Mouse (Mus musculus) limb, embryonic 11.5 days (tissue): Measurements from ENCODE around the gene Aqp3. TPM values are rescaled to one million over a fixed set of nuclear protein-coding genes. Genes with fewer than 3 reads are reported as not detected.

ENCODE experiments used
- ATAC-seq: fragments of 200-750 bp; cut with Nextera tagmentation; 2 replicates; pipeline ENCODE4 v1.8.0; 2017; ENCODE audit warnings: low read depth; ENCODE audit not compliant: insufficient number of reproducible peaks, low FRiP score, low TSS enrichment
- DNase-seq: peaks from one replicate; pipeline ENCODE4 v3.0.0-alpha.2; 2015; ENCODE audit warnings: low spot score
- H3K27ac ChIP-seq: fragments of 300-500 bp; sonication (generic); replicated peaks from 2 replicates; pipeline ENCODE4 v1.5.1; 2014; ENCODE audit warnings: low read depth, mild to moderate bottlenecking, low read length
- H3K27me3 ChIP-seq: fragments of 300-500 bp; sonication (generic); 2 replicates; pipeline ENCODE4 v1.6.1; 2014; ENCODE audit warnings: mild to moderate bottlenecking, low read length, mixed read lengths; ENCODE audit not compliant: control insufficient read depth, insufficient read depth
- H3K36me3 ChIP-seq: fragments of 300-500 bp; sonication (generic); 2 replicates; pipeline ENCODE4 v1.6.1; 2014; ENCODE audit warnings: mild to moderate bottlenecking, low read length, moderate library complexity, mixed read lengths; ENCODE audit not compliant: control insufficient read depth, insufficient read depth
- H3K4me1 ChIP-seq: fragments of 300-500 bp; sonication (generic); 2 replicates; pipeline ENCODE4 v1.6.1; 2014; ENCODE audit warnings: low read length, mixed read lengths; ENCODE audit not compliant: control insufficient read depth, insufficient read depth
- H3K4me2 ChIP-seq: fragments of 300-500 bp; sonication (generic); 2 replicates; pipeline ENCODE4 v1.6.1; 2014; ENCODE audit warnings: low read depth, mild to moderate bottlenecking, moderate library complexity; ENCODE audit not compliant: severe bottlenecking
- H3K4me3 ChIP-seq: fragments of 300-500 bp; sonication (generic); 2 replicates; pipeline ENCODE4 v1.5.1; 2014; ENCODE audit warnings: low read depth, low read length
- H3K9ac ChIP-seq: fragments of 300-500 bp; sonication (generic); 2 replicates; pipeline ENCODE4 v1.6.1; 2014; ENCODE audit warnings: mild to moderate bottlenecking, low read length
- H3K9me3 ChIP-seq: fragments of 300-500 bp; sonication (generic); 2 replicates; pipeline ENCODE4 v1.6.1; 2016; ENCODE audit warnings: low read length; ENCODE audit not compliant: control insufficient read depth
- WGBS: fragments of 180-500 bp; shearing (Covaris S2); extraction: QIAGEN DNeasy Blood & Tissue Kit; methylation state at CpG from one replicate; pipeline ENCODE4 v1.1.7; 2014; 5-methylcytosine and 5-hydroxymethylcytosine counted together
- polyA plus RNA-seq: library from polyadenylated mRNA; unstranded; fragments of >200 nt; fragmentation: Nextera tagmentation; extraction: Ambion mirVana; gene quantifications from 2 replicates; pipeline ENCODE4 v1.2.1, GENCODE M21; 2014

The Aqp3 gene
- polyA plus RNA-seq, 1 experiment from 2014 or later, result 1.2 TPM

DNA sequence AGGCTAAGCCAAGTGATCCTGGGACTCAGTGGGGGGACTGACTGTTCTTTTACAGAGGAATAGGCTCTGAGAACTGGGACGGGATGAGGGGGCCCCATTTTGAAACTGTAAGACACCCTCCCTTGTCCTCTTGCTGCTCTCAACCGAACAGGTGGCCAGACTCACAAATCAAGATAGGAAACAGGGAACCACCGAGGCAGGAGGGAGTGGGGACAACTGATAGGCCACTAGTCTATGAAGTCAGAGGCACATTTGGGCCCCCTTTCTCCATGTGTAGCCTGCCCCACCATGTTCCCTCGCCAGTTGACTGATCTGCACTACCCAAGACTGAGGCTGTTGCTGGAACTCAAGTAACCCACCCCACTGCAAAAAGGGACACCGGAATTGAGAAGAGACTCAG is 1.2 kb downstream of the Aqp3 start:
- Histone ChIP-seq H3K27ac (no peak overlapping the region), H3K4me2 (no peak overlapping the region), H3K36me3 (no peaks in the 10 kb centered on the region), H3K4me3 (no peak overlapping the region), H3K27me3 (peaks cover 17% of the 10 kb centered on the region), H3K4me1 (peaks cover 10% of the 10 kb centered on the region), H3K9ac (no peak overlapping the region), H3K9me3 (no peaks in the 10 kb centered on the region)
- no peak for ATAC-seq
- 70% methylated on average over 5 of the region's 5 CpGs for WGBS
- DNase-seq, result no peak

GRCm38 (mm10) chr4:41096169-41096568 is 1.8 kb downstream of the Aqp3 start:
- Histone ChIP-seq H3K4me2 (no peak overlapping the region), H3K9ac (no peak overlapping the region), H3K9me3 (no peaks in the 10 kb centered on the region), H3K36me3 (no peaks in the 10 kb centered on the region), H3K27me3 (peaks cover 17% of the 10 kb centered on the region), H3K4me1 (peaks cover 16% of the 10 kb centered on the region), H3K4me3 (no peak overlapping the region), H3K27ac (no peak overlapping the region)
- DNase-seq (no peak), ATAC-seq (no peak)
- WGBS, result 39% methylated on average over 8 of the region's 8 CpGs

DNA sequence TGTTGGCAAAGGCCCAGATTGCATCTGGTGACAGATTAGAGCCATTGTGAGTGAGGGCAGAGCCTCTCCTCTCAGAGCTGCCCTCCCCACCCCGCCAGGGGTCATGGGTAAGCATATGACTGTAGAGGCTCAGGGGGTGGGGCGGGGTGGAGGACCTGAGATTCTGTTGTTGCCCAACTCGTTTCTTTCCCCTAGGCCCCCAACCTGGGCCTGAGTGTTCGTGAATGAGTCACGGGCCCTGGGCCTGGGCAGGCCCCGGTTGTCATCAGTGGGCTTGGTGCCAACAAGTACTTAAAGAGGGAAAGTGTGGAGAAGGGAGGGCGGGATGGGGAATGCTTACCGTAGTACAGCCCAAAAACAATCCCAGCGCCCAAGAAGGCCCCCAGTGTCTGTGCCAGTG is 3.6 kb downstream of the Aqp3 start:
- H3K36me3 ChIP-seq, result no peaks in the 10 kb centered on the region
- DNase-seq (no peak), ATAC-seq (no peak)
- no peak overlapping the region for H3K9ac ChIP-seq
- peaks cover 17% of the 10 kb centered on the region for H3K27me3 ChIP-seq
- WGBS, result 87% methylated on average over 9 of the region's 9 CpGs
- no peak overlapping the region for H3K27ac ChIP-seq
- no peaks in the 10 kb centered on the region for H3K9me3 ChIP-seq
- no peak overlapping the region for H3K4me2 ChIP-seq
- peaks cover 16% of the 10 kb centered on the region for H3K4me1 ChIP-seq
- H3K4me3 ChIP-seq, result no peak overlapping the region

DNA sequence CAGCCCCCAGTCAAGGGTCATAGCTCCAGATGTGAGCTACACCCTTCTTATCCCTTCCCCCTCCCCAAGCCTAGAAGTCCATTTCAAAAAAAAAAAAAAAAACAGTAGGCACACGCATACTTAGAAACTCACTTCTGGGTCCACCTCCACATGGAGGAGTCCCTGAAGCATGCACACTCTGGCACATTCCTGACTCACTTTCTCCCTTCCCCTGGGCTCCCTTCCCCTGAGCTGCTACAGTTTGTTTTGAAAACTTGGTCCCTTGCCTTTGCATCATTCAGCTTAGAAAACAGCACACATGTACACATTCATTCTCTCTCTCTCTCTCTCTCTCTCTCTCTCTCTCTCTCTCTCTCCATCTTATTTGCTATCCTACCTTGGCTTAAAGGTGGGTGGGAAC is 5.0 kb downstream of the Aqp3 start:
- Histone ChIP-seq H3K36me3 (no peaks in the 10 kb centered on the region), H3K4me3 (no peak overlapping the region), H3K4me1 (peaks cover 9% of the 10 kb centered on the region), H3K9me3 (no peaks in the 10 kb centered on the region), H3K4me2 (no peak overlapping the region), H3K27ac (no peak overlapping the region), H3K27me3 (peaks cover 10% of the 10 kb centered on the region), H3K9ac (no peak overlapping the region)
- 55% methylated on average over 1 of the region's 1 CpGs for WGBS
- DNase-seq (no peak), ATAC-seq (no peak)

DNA sequence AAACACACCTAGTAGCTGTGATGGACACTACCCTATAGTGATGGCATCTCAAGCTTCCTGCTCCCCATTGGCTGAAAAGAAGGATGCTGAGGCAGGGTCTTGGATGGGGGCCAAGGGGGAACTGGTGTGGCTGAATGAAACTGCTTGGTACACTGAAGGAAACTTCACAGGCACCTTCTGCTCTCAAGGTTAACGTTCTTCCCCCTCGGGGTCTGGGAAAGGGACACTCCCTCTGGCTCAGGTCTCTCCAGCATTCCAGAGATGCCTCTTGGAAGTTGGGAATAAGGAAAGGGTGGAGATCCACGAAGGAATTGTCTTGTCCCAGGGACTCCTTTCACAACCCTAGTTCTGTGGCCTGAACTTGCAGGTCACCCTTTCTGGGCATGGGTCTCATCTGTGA is 6.6 kb downstream of the Aqp3 start:
- H3K4me2 ChIP-seq, result no peak overlapping the region
- ATAC-seq (no peak), DNase-seq (no peak)
- H3K9ac ChIP-seq, result no peak overlapping the region
- peaks cover 7% of the 10 kb centered on the region for H3K4me1 ChIP-seq
- H3K4me3 ChIP-seq, result no peak overlapping the region
- no peak overlapping the region for H3K27ac ChIP-seq
- no peaks in the 10 kb centered on the region for H3K9me3 ChIP-seq
- 52% methylated on average over 3 of the region's 3 CpGs for WGBS
- H3K36me3 ChIP-seq, result no peaks in the 10 kb centered on the region
- no peaks in the 10 kb centered on the region for H3K27me3 ChIP-seq

DNA sequence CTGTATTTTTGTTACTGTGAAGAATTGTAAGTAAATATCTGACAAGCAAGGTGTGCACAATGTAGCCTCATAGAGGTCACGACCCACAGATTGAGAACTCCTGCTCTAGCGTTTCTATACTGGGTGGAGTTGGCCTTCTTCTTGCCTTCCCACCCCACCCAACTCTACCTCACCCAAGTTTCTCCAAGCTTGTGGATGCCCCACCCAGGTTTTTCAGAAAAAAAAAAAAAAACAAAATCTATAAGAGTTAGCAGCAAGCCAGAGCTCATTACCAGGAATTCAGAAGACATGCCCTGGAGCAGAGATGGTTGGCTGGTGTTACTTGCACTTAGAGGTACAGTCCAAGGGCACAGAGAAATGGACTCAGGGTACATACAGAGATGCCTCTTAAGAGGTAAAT is 8.3 kb downstream of the Aqp3 start:
- no peak overlapping the region for H3K9ac ChIP-seq
- H3K9me3 ChIP-seq, result no peaks in the 10 kb centered on the region
- no peak overlapping the region for H3K4me2 ChIP-seq
- H3K4me1 ChIP-seq, result peaks cover 7% of the 10 kb centered on the region
- DNase-seq (no peak), ATAC-seq (no peak)
- no peaks in the 10 kb centered on the region for H3K36me3 ChIP-seq
- H3K27ac ChIP-seq, result 0 out of 2 replicates have a peak overlapping the region, but pooled peaks have one; percentile 45
- 78% methylated on average over 2 of the region's 2 CpGs for WGBS
- no peaks in the 10 kb centered on the region for H3K27me3 ChIP-seq
- H3K4me3 ChIP-seq, result no peak overlapping the region

GRCm38 (mm10) chr4:41089189-41089588 is 8.8 kb downstream of the Aqp3 start:
- no peak for DNase-seq
- H3K9ac ChIP-seq, result no peak overlapping the region
- 84% methylated on average over 4 of the region's 4 CpGs for WGBS
- H3K36me3 ChIP-seq, result no peaks in the 10 kb centered on the region
- no peak overlapping the region for H3K4me2 ChIP-seq
- no peak for ATAC-seq
- no peaks in the 10 kb centered on the region for H3K27me3 ChIP-seq
- H3K4me1 ChIP-seq, result peaks cover 7% of the 10 kb centered on the region
- H3K9me3 ChIP-seq, result no peaks in the 10 kb centered on the region
- no peak overlapping the region for H3K27ac ChIP-seq
- H3K4me3 ChIP-seq, result no peak overlapping the region

DNA sequence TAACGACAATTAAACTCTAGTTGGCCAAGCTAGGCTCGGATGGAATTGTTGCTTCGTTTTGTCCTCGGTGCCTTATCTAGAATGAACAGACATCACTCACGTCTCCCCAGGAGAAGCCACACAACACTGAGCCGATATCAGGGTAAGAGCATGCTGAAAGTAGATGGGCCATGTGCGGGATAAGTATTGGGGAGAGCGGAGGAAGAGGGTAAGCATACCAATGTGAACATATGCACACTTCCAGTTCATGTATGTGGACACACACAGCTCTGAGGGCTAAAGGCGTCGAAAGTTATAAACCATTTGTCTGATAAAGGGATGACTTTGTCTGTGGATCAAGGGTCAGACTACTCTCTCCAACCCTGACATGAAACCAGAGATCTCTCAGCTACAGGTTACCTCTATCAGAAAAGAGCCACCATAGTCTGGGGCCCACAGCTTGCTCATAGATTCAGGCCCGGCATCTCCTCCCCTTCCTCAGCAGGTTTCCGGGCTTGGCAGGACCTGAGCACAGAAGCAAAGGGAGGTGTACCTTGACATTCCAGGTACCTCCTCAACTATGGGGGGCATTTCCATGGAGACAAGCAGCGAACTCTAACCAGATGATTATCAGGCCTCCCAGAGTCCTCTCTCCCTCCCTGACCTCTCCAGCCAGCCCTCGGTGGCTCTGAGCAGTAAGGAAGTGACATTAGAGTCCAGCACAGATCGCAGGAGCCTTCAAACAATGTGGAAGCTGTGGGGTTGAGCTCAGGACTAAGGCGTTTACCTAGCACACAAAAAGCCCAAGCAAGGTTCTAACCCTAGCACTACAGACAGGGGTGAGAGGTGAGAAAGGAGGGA is 10.3 kb downstream of the Aqp3 start:
- no peak overlapping the region for H3K27ac ChIP-seq
- H3K4me3 ChIP-seq, result no peak overlapping the region
- no peaks in the 10 kb centered on the region for H3K27me3 ChIP-seq
- peaks cover 7% of the 10 kb centered on the region for H3K4me1 ChIP-seq
- no peak overlapping the region for H3K4me2 ChIP-seq
- no peak for DNase-seq
- no peak overlapping the region for H3K9ac ChIP-seq
- no peak for ATAC-seq
- no peaks in the 10 kb centered on the region for H3K9me3 ChIP-seq
- H3K36me3 ChIP-seq, result no peaks in the 10 kb centered on the region
- WGBS, result 87% methylated on average over 16 of the region's 16 CpGs

- H3K27ac ChIP-seq, result no peak overlapping the region
- H3K4me2 ChIP-seq, result no peak overlapping the region
- no peaks in the 10 kb centered on the region for H3K9me3 ChIP-seq
- H3K9ac ChIP-seq, result no peak overlapping the region
- DNase-seq, result no peak
- H3K4me1 ChIP-seq, result peaks cover 7% of the 10 kb centered on the region
- ATAC-seq, result no peak
- H3K36me3 ChIP-seq, result no peaks in the 10 kb centered on the region
- 79% methylated on average over 9 of the region's 9 CpGs for WGBS
- no peaks in the 10 kb centered on the region for H3K27me3 ChIP-seq
- H3K4me3 ChIP-seq, result no peak overlapping the region
Observed at GRCm38 (mm10) chr4:41086947-41087346, 11.0 kb downstream of the Aqp3 start.
